Mouse (Mus musculus): Measurements from ENCODE around the gene Gm11146.

- TF ChIP-seq GATA1 (IDR thresholded peaks at IDR 0.05; ENCODE audit: low read length) (no peak), TAL1 (IDR thresholded peaks at IDR 0.05; ENCODE audit: low read length) (no peak)
These were observed 3.1 kb downstream of the Gm11146 start for GRCm38 (mm10) chr16:77598787-77599186.

All from erythroblast, embryonic 14.5 days (primary cell).